Mouse (Mus musculus) lung, postnatal 0 days (tissue): ENCODE measurements around the gene Cpm. TPM values are rescaled to one million over a fixed set of nuclear protein-coding genes. Genes with fewer than 3 reads are reported as not detected.

Experiments used
- ATAC-seq: fragments of 200-750 bp; cut with Nextera tagmentation; 2 replicates; pipeline ENCODE4 v1.8.0; 2017; ENCODE audit warnings: moderate library complexity
- DNase-seq: peaks from one replicate; pipeline ENCODE4 v3.0.0-alpha.2; 2016; ENCODE audit warnings: low spot score
- H3K27ac ChIP-seq: fragments of 300-500 bp; sonication (generic); 2 replicates; pipeline ENCODE4 v1.5.1; 2014; ENCODE audit warnings: antibody characterized with exemption, mild to moderate bottlenecking, low read length, mixed read lengths
- H3K27me3 ChIP-seq: fragments of 300-500 bp; sonication (generic); replicated peaks from 2 replicates; pipeline ENCODE4 v1.6.1; 2014; ENCODE audit warnings: low read length, mixed read lengths; ENCODE audit not compliant: insufficient read depth
- H3K36me3 ChIP-seq: fragments of 300-500 bp; sonication (generic); 2 replicates; pipeline ENCODE4 v1.6.1; 2014; ENCODE audit warnings: low read length, mixed read lengths; ENCODE audit not compliant: insufficient read depth
- H3K4me1 ChIP-seq: fragments of 300-500 bp; sonication (generic); 2 replicates; pipeline ENCODE4 v1.6.1; 2014; ENCODE audit warnings: antibody characterized with exemption, low read depth, low read length, mixed read lengths; ENCODE audit not compliant: insufficient read depth
- H3K4me2 ChIP-seq: fragments of 300-500 bp; sonication (generic); replicated peaks from 2 replicates; pipeline ENCODE4 v1.6.1; 2014; ENCODE audit warnings: low read depth, mild to moderate bottlenecking, low read length, moderate library complexity, mixed read lengths
- H3K4me3 ChIP-seq: fragments of 300-500 bp; sonication (generic); 2 replicates; pipeline ENCODE4 v1.5.1; 2014; ENCODE audit warnings: low read depth, low read length
- H3K9ac ChIP-seq: fragments of 300-500 bp; sonication (generic); replicated peaks from 2 replicates; pipeline ENCODE4 v1.6.1; 2014; ENCODE audit warnings: low read depth, mild to moderate bottlenecking
- H3K9me3 ChIP-seq: fragments of 300-500 bp; sonication (generic); 2 replicates; pipeline ENCODE4 v1.6.1; 2016; ENCODE audit warnings: low read length, mixed read lengths
- CTCF ChIP-seq: IDR thresholded peaks from 2 replicates; pipeline ENCODE4 v1.5.1; 2016; ENCODE audit warnings: antibody characterized with exemption, mild to moderate bottlenecking
- EP300 ChIP-seq: IDR thresholded peaks from 2 replicates; pipeline ENCODE4 v1.6.1; 2016; ENCODE audit warnings: antibody characterized with exemption, mild to moderate bottlenecking, control low read depth
- WGBS: fragments of 180-500 bp; shearing (Covaris S2); extraction: QIAGEN DNeasy Blood & Tissue Kit; methylation state at CpG from one replicate; pipeline ENCODE4 v1.1.7; 2014; 5-methylcytosine and 5-hydroxymethylcytosine counted together
- polyA plus RNA-seq: library from polyadenylated mRNA; unstranded; fragments of >200 nt; fragmentation: Nextera tagmentation; extraction: Ambion mirVana; gene quantifications from 2 replicates; pipeline ENCODE4 v1.2.1, GENCODE M21; 2015

Cpm gene
- polyA plus RNA-seq, 1 experiment from 2014 or later = 250 TPM

DNA sequence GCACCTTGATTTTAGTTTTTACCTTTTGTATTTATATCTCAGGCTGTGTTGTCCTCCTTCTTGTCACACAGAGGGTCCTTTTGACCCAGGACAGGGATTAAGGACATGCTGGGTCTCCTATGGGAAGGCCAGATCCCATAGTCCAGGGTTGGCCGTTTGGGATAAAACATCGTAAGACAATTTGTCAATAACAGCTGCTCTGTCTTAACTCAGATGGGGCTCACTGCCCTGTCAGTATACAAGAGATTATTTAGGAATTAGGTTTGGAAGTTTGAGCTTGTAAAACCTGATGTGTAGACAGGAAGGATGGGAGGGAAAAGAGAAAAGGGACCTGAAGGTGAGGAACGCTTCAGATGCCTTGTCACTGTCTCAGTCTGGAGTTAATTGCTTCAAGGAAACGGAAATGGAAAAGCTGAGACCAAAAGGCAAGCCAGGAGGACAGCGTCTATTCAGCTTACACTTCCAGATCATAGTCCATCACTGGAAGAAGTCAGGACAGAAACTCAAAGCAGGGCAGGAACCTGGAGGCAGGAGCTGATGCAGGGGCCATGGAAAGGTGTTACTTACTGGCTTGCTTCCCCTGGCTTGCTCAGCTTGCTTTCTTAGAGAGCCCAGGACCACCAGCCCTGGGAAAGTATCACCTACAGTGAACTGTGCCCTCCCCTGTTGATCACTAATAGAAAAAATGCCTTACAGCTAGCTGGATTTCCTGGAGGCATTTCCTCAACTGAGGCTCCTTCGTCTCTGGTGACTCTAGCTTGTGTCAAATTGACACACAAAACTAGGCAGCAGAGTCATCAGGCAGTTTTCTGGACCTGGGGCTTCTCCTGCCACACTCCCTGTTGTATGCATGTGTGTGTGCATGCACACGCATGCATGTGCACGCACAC, 27.9 kb upstream of the Cpm start:
- no peak for TF ChIP-seq EP300
- TF ChIP-seq CTCF = no peak
- ATAC-seq (no peak), DNase-seq (no peak)
- Histone ChIP-seq H3K27me3 (no peaks in the 10 kb centered on the region), H3K4me3 (no peak overlapping the region), H3K4me1 (no peaks in the 10 kb centered on the region), H3K36me3 (no peaks in the 10 kb centered on the region), H3K9ac (no peak overlapping the region), H3K4me2 (no peak overlapping the region), H3K27ac (no peak overlapping the region), H3K9me3 (no peaks in the 10 kb centered on the region)
- WGBS = 54% methylated on average over 8 of the region's 8 CpGs

GRCm38 (mm10) chr10:117602325-117603129, 26.8 kb upstream of the Cpm start:
- TF ChIP-seq CTCF = no peak
- no peak for TF ChIP-seq EP300
- no peak for ATAC-seq
- Histone ChIP-seq H3K9ac (no peak overlapping the region), H3K4me3 (no peak overlapping the region), H3K27ac (no peak overlapping the region), H3K36me3 (no peaks in the 10 kb centered on the region), H3K4me1 (no peaks in the 10 kb centered on the region), H3K9me3 (no peaks in the 10 kb centered on the region), H3K27me3 (no peaks in the 10 kb centered on the region), H3K4me2 (no peak overlapping the region)
- DNase-seq = no peak
- WGBS = 85% methylated on average over 3 of the region's 3 CpGs

DNA sequence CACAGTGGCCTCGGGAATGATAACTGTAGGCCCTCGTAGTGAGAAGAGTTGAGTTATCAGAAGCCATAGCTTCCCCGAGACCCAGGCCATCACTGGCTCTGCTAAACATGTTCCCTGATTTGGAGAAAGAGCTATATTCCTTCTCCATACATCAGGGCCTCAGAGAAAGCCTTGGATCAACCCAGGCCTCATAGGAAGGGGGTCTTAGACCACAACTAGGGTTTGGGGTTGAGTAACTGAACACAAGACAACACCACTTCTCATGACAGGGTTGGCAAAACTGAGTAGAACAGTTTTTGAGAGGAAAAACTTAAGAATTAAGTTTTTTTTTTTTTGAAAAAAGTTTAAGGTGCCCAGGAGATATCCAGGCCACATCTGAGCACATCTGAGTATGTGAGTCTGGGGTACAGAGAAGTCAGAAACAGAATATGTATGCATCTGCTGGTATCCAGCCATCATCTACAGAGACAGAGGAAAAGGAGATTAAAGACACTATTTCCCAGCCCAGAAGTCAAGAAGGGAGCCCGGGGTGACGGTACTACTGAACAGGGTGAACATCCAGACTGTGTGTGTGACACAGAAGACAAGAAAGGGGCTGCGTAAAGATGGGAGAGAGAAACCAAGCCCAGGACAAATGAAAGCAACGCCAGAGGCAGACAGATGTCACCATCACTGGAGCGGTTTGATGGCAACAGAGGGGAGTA, 26.0 kb upstream of the Cpm start:
- no peaks in the 10 kb centered on the region for H3K27me3 ChIP-seq
- H3K27ac ChIP-seq = no peak overlapping the region
- H3K9me3 ChIP-seq = no peaks in the 10 kb centered on the region
- DNase-seq (no peak), ATAC-seq (no peak)
- no peaks in the 10 kb centered on the region for H3K36me3 ChIP-seq
- no peak overlapping the region for H3K9ac ChIP-seq
- H3K4me2 ChIP-seq = no peak overlapping the region
- no peak for TF ChIP-seq CTCF
- no peak for TF ChIP-seq EP300
- H3K4me1 ChIP-seq = no peaks in the 10 kb centered on the region
- no peak overlapping the region for H3K4me3 ChIP-seq
- 90% methylated on average over 8 of the region's 8 CpGs for WGBS

DNA sequence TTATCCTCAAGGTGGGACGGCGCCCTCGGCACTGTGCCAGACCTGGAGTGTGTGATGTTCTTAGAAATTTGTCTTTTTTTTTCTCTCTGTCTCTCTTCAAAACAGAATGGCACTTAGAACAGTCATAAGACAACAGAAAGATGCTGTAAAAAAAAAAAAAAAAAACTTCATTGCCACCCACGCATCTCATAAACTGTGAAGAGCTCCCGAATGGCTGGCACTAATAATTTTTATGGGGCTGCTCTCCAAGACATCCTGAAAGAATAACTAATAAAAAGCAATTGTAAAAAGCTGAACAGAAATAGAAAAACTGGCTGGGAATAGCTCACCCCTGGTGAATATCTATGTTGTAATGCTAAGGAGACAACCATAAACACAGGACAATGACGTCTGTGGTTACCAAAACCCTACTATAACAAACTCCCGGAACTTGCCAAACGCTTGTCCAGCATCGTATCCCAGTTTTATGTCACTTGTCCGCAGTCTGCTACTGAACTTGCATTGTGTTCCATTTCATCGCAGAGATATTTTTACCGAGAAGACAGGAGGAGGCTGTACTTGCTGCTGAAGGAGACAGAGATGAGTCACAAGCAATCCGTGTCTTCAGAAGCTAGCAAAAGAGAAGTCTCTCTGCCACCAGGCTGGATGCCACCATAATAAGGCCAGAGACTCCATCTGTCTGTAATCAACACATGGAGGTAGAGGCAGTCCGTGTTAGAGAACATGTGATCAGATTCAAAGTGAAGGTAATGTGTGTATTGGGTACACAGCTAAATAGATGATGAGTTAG, 25.3 kb upstream of the Cpm start:
- Histone ChIP-seq H3K27ac (no peak overlapping the region), H3K27me3 (no peaks in the 10 kb centered on the region), H3K4me3 (no peak overlapping the region), H3K4me1 (no peaks in the 10 kb centered on the region), H3K9ac (no peak overlapping the region), H3K9me3 (no peaks in the 10 kb centered on the region), H3K36me3 (no peaks in the 10 kb centered on the region), H3K4me2 (no peak overlapping the region)
- ATAC-seq = no peak
- no peak for TF ChIP-seq CTCF
- no peak for TF ChIP-seq EP300
- no peak for DNase-seq
- WGBS = 81% methylated on average over 14 of the region's 14 CpGs

- H3K36me3 ChIP-seq = no peaks in the 10 kb centered on the region
- no peak overlapping the region for H3K27ac ChIP-seq
- 55% methylated on average over 8 of the region's 8 CpGs for WGBS
- TF ChIP-seq EP300 = no peak
- H3K4me2 ChIP-seq = no peak overlapping the region
- DNase-seq (peak; percentile 47), ATAC-seq (peak; percentile 74)
- H3K4me1 ChIP-seq = no peaks in the 10 kb centered on the region
- no peak overlapping the region for H3K4me3 ChIP-seq
- H3K9me3 ChIP-seq = no peaks in the 10 kb centered on the region
- no peaks in the 10 kb centered on the region for H3K27me3 ChIP-seq
- H3K9ac ChIP-seq = no peak overlapping the region
Observed at GRCm38 (mm10) chr10:117604624-117605282, 24.5 kb upstream of the Cpm start.
